Mouse (Mus musculus): ENCODE results near the gene Atp2b4.

- no peak for TF ChIP-seq POLR2A (IDR thresholded peaks at IDR 0.05; ENCODE audit: borderline replicate concordance, extremely low read depth, low read depth, low read length)
- no peak for TF ChIP-seq CTCF (IDR thresholded peaks at IDR 0.05; ENCODE audit: insufficient read depth, low read length)
Observed at GRCm38 (mm10) chr1:133826193-133826592, 25.4 kb upstream of the Atp2b4 start.

All from lung, adult 2 months (tissue).